In the genomic region with DNA sequence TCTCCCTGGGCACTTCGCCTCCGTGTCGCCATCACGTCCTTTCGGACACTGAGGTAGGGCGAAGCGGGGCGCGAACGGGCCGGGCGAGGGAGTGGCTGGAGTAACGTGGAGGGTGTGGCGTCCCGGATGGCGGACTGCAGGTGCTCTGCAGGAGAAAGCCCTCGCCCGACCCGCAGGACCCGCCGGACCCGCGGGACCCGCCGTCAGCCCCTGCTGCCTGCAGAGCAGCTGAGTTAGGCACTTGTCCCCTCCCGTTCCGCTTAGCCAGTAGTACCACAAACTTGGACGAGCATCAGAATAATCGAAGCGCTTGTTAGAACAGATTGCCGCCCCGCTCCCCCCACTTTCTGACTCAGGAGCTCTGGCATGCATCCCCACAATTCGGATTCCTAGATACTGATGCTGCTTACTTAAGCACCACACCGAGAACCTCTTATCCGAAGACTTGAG, we compare ENCODE assay signal across 8 mouse cellular contexts. TPM values are rescaled to one million over a fixed set of nuclear protein-coding genes. Genes with fewer than 3 reads are reported as not detected.
DNase-seq lines count a peak whose midpoint lies in the region; ATAC-seq lines count a peak whose summit lies in the region.

No protein-coding gene starts in this region.

- peak overlapping the region; percentile 75 for H3K9ac ChIP-seq in heart, embryonic 16.5 days (ENCODE audit: low read length)
- peak overlapping the region; percentile 59 for H3K9ac ChIP-seq in stomach, embryonic 14.5 days (replicated peaks; ENCODE audit: low read depth, low read length)

- peak overlapping the region; percentile 89 for H3K27ac ChIP-seq in heart, embryonic 16.5 days (ENCODE audit: low read length)
- H3K27ac ChIP-seq in macrophage = no peak overlapping the region
- H3K27ac ChIP-seq in stomach, embryonic 14.5 days (ENCODE audit: low read length) = peak overlapping the region; percentile 70

- peak overlapping the region; percentile 63 for H3K4me3 ChIP-seq in heart, embryonic 16.5 days (ENCODE audit: low read length)
- H3K4me3 ChIP-seq in macrophage (ENCODE audit: inconsistent target) = peak overlapping the region; percentile 39
- peak overlapping the region; percentile 71 for H3K4me3 ChIP-seq in stomach, embryonic 14.5 days (ENCODE audit: low read depth, low read length)

- peaks cover 22% of the 10 kb centered on the region for H3K36me3 ChIP-seq in heart, embryonic 16.5 days (ENCODE audit: control insufficient read depth, insufficient read depth)
- H3K36me3 ChIP-seq in macrophage (ENCODE audit: inconsistent target) = peaks cover 29% of the 10 kb centered on the region
- H3K36me3 ChIP-seq in stomach, embryonic 14.5 days (ENCODE audit: control insufficient read depth, insufficient read depth, low read length) = peaks cover 33% of the 10 kb centered on the region

- peak overlapping the region; percentile 86 for H3K4me2 ChIP-seq in heart, embryonic 16.5 days (ENCODE audit: low read depth, low read length)
- H3K4me2 ChIP-seq in stomach, embryonic 14.5 days (replicated peaks; ENCODE audit: low read depth, low read length) = peak overlapping the region; percentile 72

- H3K9me3 ChIP-seq in heart, embryonic 16.5 days (replicated peaks; ENCODE audit: control insufficient read depth, low read length) = no peaks in the 10 kb centered on the region
- H3K9me3 ChIP-seq in stomach, embryonic 14.5 days (ENCODE audit: control insufficient read depth, low read depth, low read length) = no peaks in the 10 kb centered on the region

- H3K27me3 ChIP-seq in heart, embryonic 16.5 days (ENCODE audit: control insufficient read depth, insufficient read depth, low read length) = no peaks in the 10 kb centered on the region
- H3K27me3 ChIP-seq in stomach, embryonic 14.5 days (ENCODE audit: control insufficient read depth, insufficient read depth, low read length) = no peaks in the 10 kb centered on the region

- peak; percentile 95 for DNase-seq in 3134 (ENCODE audit: extremely low read depth, insufficient read length, low spot score)
- peak; percentile 79 for DNase-seq in 3T3-L1 (ENCODE audit: low read depth, low spot score)
- peak; percentile 28 for DNase-seq in c-Kit-negative CD71-positive TER-119-positive erythroid progenitor cells, embryonic 14.5 days (ENCODE audit: low read depth, low spot score)
- peak; percentile 60 to 64 for DNase-seq in left cerebral cortex, adult 18-20 months (ENCODE audit: low spot score in 2 of 2)
- no peak for DNase-seq in cerebellum, postnatal 4 days (ENCODE audit: low spot score in 2 of 2)

- peaks cover 16% of the 10 kb centered on the region for H3K4me1 ChIP-seq in heart, embryonic 16.5 days (ENCODE audit: control insufficient read depth, insufficient read depth, low read length)
- H3K4me1 ChIP-seq in stomach, embryonic 14.5 days (ENCODE audit: control insufficient read depth, insufficient read depth, low read length) = 0 out of 2 replicates have a peak, but pooled peaks cover 6% of the 10 kb centered on the region

- peaks cover 18% of the 10 kb centered on the region for H3K79me2 ChIP-seq in macrophage (ENCODE audit: inconsistent target)

- under 1% methylated on average over 35 of the region's 35 CpGs for WGBS in heart, embryonic 16.5 days
- WGBS in macrophage (ENCODE audit: missing documents) = 2% methylated on average over 35 of the region's 35 CpGs
- WGBS in stomach, embryonic 14.5 days = under 1% methylated on average over 34 of the region's 35 CpGs

- peak; percentile 52 for ATAC-seq in heart, embryonic 16.5 days (replicated peaks; ENCODE audit: extremely low read depth, insufficient read depth, low FRiP score)
- ATAC-seq in stomach, embryonic 14.5 days (ENCODE audit: insufficient number of reproducible peaks, insufficient read depth, low FRiP score, low read depth) = peak; percentile 74

RNA-seq across cellular contexts. Expression of gene Lmln, which starts 0.4 kb away (rescaled TPM):
- 1.8 and 2.0 TPM in 2 replicates for polyA plus RNA-seq in heart, embryonic 16.5 days (2015; fragmentation: Nextera tagmentation; extraction: Ambion mirVana)
- 10 to 100 TPM in 1 of 2 experiments, 1 to 10 TPM in 1; 8.8 to 10.4 TPM for total RNA-seq in left cerebral cortex, adult 18-20 months (2021)
- total RNA-seq in macrophage (2018; cell fraction: chromatin; rRNA removed) = 10 to 100 TPM in 15 of 26 experiments, 1 to 10 TPM in 8, under 1 TPM in 3; 0.33 to 40.0 (median 13.2) TPM
- 1 to 10 TPM in 24 of 26 experiments, under 1 TPM in 2; 0.57 to 5.0 (median 2.7) TPM for total RNA-seq in macrophage (2018; cell fraction: cytosol; rRNA removed)
- total RNA-seq in macrophage (2018; cell fraction: nucleus; rRNA removed) = 10 to 100 TPM in 5 of 26 experiments, 1 to 10 TPM in 21; 1.5 to 14.9 (median 5.4) TPM
- polyA plus RNA-seq in macrophage (2018) = 1.7 to 3.2 TPM (median 1.9 TPM) in 3 replicates
- polyA plus RNA-seq in stomach, embryonic 14.5 days (2014; fragmentation: Nextera tagmentation; extraction: Ambion mirVana) = 3.5 and 4.1 TPM in 2 replicates

RNA-seq across cellular contexts. Expression of gene Rpl35a, which starts 6.5 kb away (rescaled TPM):
- polyA plus RNA-seq in heart, embryonic 16.5 days (2015; fragmentation: Nextera tagmentation; extraction: Ambion mirVana) = 500 and 510 TPM in 2 replicates
- 100 to 1,000 TPM; 333 to 346 TPM for total RNA-seq in left cerebral cortex, adult 18-20 months (2021)
- 100 to 1,000 TPM in 1 of 26 experiments, 10 to 100 TPM in 25; 31.1 to 216 (median 55.7) TPM for total RNA-seq in macrophage (2018; cell fraction: chromatin; rRNA removed)
- total RNA-seq in macrophage (2018; cell fraction: cytosol; rRNA removed) = 100 to 1,000 TPM; 282 to 615 (median 404) TPM
- 100 to 1,000 TPM in 3 of 26 experiments, 10 to 100 TPM in 23; 37.4 to 123 (median 71.6) TPM for total RNA-seq in macrophage (2018; cell fraction: nucleus; rRNA removed)
- polyA plus RNA-seq in macrophage (2018) = 621 to 1,326 TPM (median 1,292 TPM) in 3 replicates
- 1,070 and 1,136 TPM in 2 replicates for polyA plus RNA-seq in stomach, embryonic 14.5 days (2014; fragmentation: Nextera tagmentation; extraction: Ambion mirVana)

RNA-seq across cellular contexts. Expression of gene Iqcg, which starts 6.7 kb away (rescaled TPM):
- 2.0 and 2.9 TPM in 2 replicates for polyA plus RNA-seq in heart, embryonic 16.5 days (2015; fragmentation: Nextera tagmentation; extraction: Ambion mirVana)
- 1 to 10 TPM; 4.7 to 4.8 TPM for total RNA-seq in left cerebral cortex, adult 18-20 months (2021)
- total RNA-seq in macrophage (2018; cell fraction: chromatin; rRNA removed) = 1 to 10 TPM in 1 of 26 experiments, under 1 TPM in 15, not detected in 10; 0.13 to 1.4 (median 0.41) TPM
- total RNA-seq in macrophage (2018; cell fraction: cytosol; rRNA removed) = under 1 TPM; 0.12 to 0.85 (median 0.32) TPM
- 1 to 10 TPM in 2 of 26 experiments, under 1 TPM in 15, not detected in 9; 0.14 to 2.0 (median 0.32) TPM for total RNA-seq in macrophage (2018; cell fraction: nucleus; rRNA removed)
- 0.40 to 0.43 TPM (median 0.42 TPM) in 3 replicates for polyA plus RNA-seq in macrophage (2018)
- 2.6 and 2.7 TPM in 2 replicates for polyA plus RNA-seq in stomach, embryonic 14.5 days (2014; fragmentation: Nextera tagmentation; extraction: Ambion mirVana)

Comparison
In these comparisons a context has a peak if more than half of its experiments do, and no peak if none do; other contexts are left out.
1. DNase-seq: peak in 3134 (single experiment), 3T3-L1 (single experiment), c-Kit-negative CD71-positive TER-119-positive erythroid progenitor cells, embryonic 14.5 days (single experiment) and left cerebral cortex, adult 18-20 months (2 of 2); none in cerebellum, postnatal 4 days (0 of 2).
2. Peak in every context shown above with its lines, with median percentiles within 50 percentile points of each other: H3K4me3 ChIP-seq.